Mouse (Mus musculus): ENCODE results near the gene Vmn2r110.

Gene Vmn2r110

DNA sequence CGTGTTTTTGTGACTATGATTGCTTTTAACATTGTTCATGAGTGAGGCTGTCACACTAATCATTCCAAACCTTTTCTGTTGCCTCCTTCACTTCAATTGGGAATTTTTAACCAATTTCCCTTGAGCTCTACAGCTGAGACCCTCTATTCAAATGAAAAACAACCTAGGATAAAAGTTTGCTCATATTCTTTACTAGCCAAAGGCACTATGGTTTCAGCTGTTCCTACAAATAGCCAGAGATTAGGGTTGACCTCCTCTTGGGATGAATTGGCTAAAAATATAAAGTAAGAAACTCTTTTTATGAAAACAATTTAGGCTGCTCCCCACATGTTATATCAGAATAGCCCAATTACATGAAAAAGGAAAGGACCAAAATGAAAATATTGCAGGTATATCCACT is at the start of gene Vmn2r110:
Gene Vmn2r110, minus strand, starts transcription at position 101 of the 400 bp plus-strand sequence.
- no peak for DNase-seq

GRCm38 (mm10) chr17:20624777-20625176 is 28.6 kb upstream of the Vmn2r110 start, which contains the start of gene Fpr-rs3:
Gene Fpr-rs3, minus strand, starts transcription at chr17:20624877.
- DNase-seq, result no peak

DNA sequence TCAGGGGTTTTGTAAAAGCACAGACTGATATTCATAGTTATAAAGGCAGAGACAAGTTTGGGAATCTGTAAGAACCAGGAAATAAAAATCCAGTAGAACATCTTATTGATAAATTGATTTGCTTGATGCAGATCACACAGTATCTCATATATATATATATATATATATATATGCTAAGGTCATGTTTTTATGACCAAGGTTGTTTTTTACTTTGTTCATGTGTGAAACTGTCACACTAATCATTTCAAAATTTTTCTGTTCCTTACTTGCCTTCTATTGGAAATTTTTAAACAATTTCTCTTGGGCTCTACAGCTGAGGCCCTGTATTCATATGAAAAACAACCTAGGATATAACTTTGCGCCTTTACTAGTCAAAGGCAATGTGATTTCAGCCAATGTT is 31.6 kb downstream of the Vmn2r110 start, which contains the start of gene Vmn2r109:
Gene Vmn2r109, minus strand, starts transcription at position 101 of the 400 bp plus-strand sequence.
- no peak for DNase-seq
